Mouse (Mus musculus): ENCODE measurements around the gene Vmn1r148.
"Not testable (repeated sequence)": the region's sequence is repeated elsewhere in the genome, so short reads cannot be mapped to it uniquely, and the experiment has no call there.

Gene Vmn1r148

GRCm38 (mm10) chr7:22413283-22413682 is at the start of gene Vmn1r148:
Vmn1r148 (plus strand) TSS chr7:22413583.
- not testable (repeated sequence) for DNase-seq (ENCODE audit: low read depth, low spot score)

- not testable (repeated sequence) for DNase-seq (ENCODE audit: low read depth, low spot score)
These were observed 42.4 kb upstream of the Vmn1r148 start, which contains the start of gene Gm8660 for GRCm38 (mm10) chr7:22370939-22371338. Gm8660 (minus strand) TSS chr7:22371039.

- not testable (repeated sequence) for DNase-seq (ENCODE audit: low read depth, low spot score)
These were observed 24.7 kb downstream of the Vmn1r148 start, which contains the start of gene Vmn1r149 for GRCm38 (mm10) chr7:22438129-22438528. Vmn1r149 (minus strand) TSS chr7:22438229.

DNA sequence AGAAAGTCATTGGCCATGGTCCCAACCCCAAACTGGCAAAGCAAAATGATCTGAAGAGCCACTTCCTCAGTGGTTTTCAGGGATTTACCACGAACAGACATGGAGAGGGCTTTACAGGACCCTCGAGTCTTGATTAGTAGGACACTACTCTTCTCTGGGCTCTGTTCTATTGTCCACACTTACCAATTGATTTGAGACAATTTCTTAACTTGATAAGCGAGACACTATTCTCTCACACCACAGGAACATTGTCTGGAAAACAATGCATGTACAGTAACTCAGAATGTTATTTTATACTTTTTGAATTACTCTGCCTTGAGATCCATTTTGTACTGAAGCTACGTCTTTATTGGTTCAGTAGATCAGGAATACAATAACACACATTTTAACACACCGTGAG is 50.6 kb downstream of the Vmn1r148 start, which contains the start of gene Gm10665:
Gm10665 (minus strand) TSS at position 101 of the 400 bp plus-strand sequence.
- DNase-seq (ENCODE audit: low read depth, low spot score), result not testable (repeated sequence)

Measured in embryo, embryonic 11.5 days (tissue).